Mouse (Mus musculus) embryonic facial prominence, embryonic 11.5 days (tissue): ENCODE measurements at regions not wholly inside any gene's neighbourhood (a gene's known extent, or its start where the extent isn't known, plus 50 kb on each side); places are given as distances from the start of the nearest gene placed in this dataset.
A peak's percentile ranks its signal among the peaks of the same experiment; 100 is the strongest.

Source experiments
- ATAC-seq: fragments of 200-750 bp; cut with Nextera tagmentation; replicated peaks from 2 replicates; pipeline ENCODE4 v1.8.0; 2017; ENCODE audit warnings: low read depth; ENCODE audit not compliant: insufficient number of reproducible peaks, low FRiP score, low TSS enrichment
- DNase-seq: peaks from one replicate; pipeline ENCODE4 v3.0.0-alpha.2; 2015; ENCODE audit warnings: low spot score
- H3K27ac ChIP-seq: fragments of 300-500 bp; sonication (generic); replicated peaks from 2 replicates; pipeline ENCODE4 v1.5.1; 2014; ENCODE audit warnings: mild to moderate bottlenecking, low read depth, low read length, control low read depth
- H3K27me3 ChIP-seq: fragments of 300-500 bp; sonication (generic); 2 replicates; pipeline ENCODE4 v1.6.1; 2014; ENCODE audit warnings: mild to moderate bottlenecking, low read length, moderate library complexity, mixed read lengths; ENCODE audit not compliant: control insufficient read depth, insufficient read depth
- H3K36me3 ChIP-seq: fragments of 300-500 bp; sonication (generic); replicated peaks from 2 replicates; pipeline ENCODE4 v1.6.1; 2014; ENCODE audit warnings: low read depth, mild to moderate bottlenecking, low read length, moderate library complexity, mixed read lengths; ENCODE audit not compliant: control insufficient read depth, insufficient read depth
- H3K4me1 ChIP-seq: fragments of 300-500 bp; sonication (generic); 2 replicates; pipeline ENCODE4 v1.6.1; 2014; ENCODE audit warnings: low read length, mixed read lengths; ENCODE audit not compliant: control insufficient read depth, insufficient read depth
- H3K4me2 ChIP-seq: fragments of 300-500 bp; sonication (generic); 2 replicates; pipeline ENCODE4 v1.6.1; 2014; ENCODE audit warnings: low read depth, mild to moderate bottlenecking, control low read depth, low read length, moderate library complexity
- H3K4me3 ChIP-seq: fragments of 300-500 bp; sonication (generic); 2 replicates; pipeline ENCODE4 v1.5.1; 2014; ENCODE audit warnings: low read depth, low read length, control low read depth
- H3K9ac ChIP-seq: fragments of 300-500 bp; sonication (generic); replicated peaks from 2 replicates; pipeline ENCODE4 v1.6.1; 2014; ENCODE audit warnings: mild to moderate bottlenecking, control low read depth, low read length
- H3K9me3 ChIP-seq: fragments of 300-500 bp; sonication (generic); replicated peaks from 2 replicates; pipeline ENCODE4 v1.6.1; 2016; ENCODE audit warnings: mild to moderate bottlenecking, low read length, inconsistent platforms, mixed read lengths; ENCODE audit not compliant: control insufficient read depth
- WGBS: fragments of 180-500 bp; shearing (Covaris S2); extraction: QIAGEN DNeasy Blood & Tissue Kit; methylation state at CpG from one replicate; pipeline ENCODE4 v1.1.7; 2014; 5-methylcytosine and 5-hydroxymethylcytosine counted together

- WGBS = 77% methylated on average over 1 of the region's 1 CpGs
- no peak overlapping the region for H3K4me2 ChIP-seq
- ATAC-seq = no peak
- H3K4me1 ChIP-seq = no peaks in the 10 kb centered on the region
- H3K27me3 ChIP-seq = no peaks in the 10 kb centered on the region
- no peak for DNase-seq
- no peak overlapping the region for H3K27ac ChIP-seq
- H3K4me3 ChIP-seq = no peak overlapping the region
- no peaks in the 10 kb centered on the region for H3K9me3 ChIP-seq
- no peaks in the 10 kb centered on the region for H3K36me3 ChIP-seq
- H3K9ac ChIP-seq = no peak overlapping the region
These were observed 115.4 kb upstream of the Prmt6 start for GRCm38 (mm10) chr3:110366151-110366550.

- H3K4me3 ChIP-seq = no peak overlapping the region
- no peak overlapping the region for H3K27ac ChIP-seq
- 86% methylated on average over 2 of the region's 2 CpGs for WGBS
- no peaks in the 10 kb centered on the region for H3K9me3 ChIP-seq
- ATAC-seq (no peak), DNase-seq (peak; percentile 16)
- no peak overlapping the region for H3K4me2 ChIP-seq
- no peaks in the 10 kb centered on the region for H3K36me3 ChIP-seq
- no peaks in the 10 kb centered on the region for H3K27me3 ChIP-seq
- H3K4me1 ChIP-seq = no peaks in the 10 kb centered on the region
- no peak overlapping the region for H3K9ac ChIP-seq
These were observed 111.1 kb upstream of the Prmt6 start for GRCm38 (mm10) chr3:110361900-110362299.

- no peaks in the 10 kb centered on the region for H3K9me3 ChIP-seq
- no peak for ATAC-seq
- no peak for DNase-seq
- no peak overlapping the region for H3K27ac ChIP-seq
- no peak overlapping the region for H3K4me2 ChIP-seq
- H3K4me3 ChIP-seq = no peak overlapping the region
- H3K27me3 ChIP-seq = no peaks in the 10 kb centered on the region
- H3K4me1 ChIP-seq = no peaks in the 10 kb centered on the region
- H3K9ac ChIP-seq = no peak overlapping the region
- WGBS = 84% methylated on average over 8 of the region's 8 CpGs
- H3K36me3 ChIP-seq = no peaks in the 10 kb centered on the region
These were observed 106.2 kb upstream of the Prmt6 start for GRCm38 (mm10) chr3:110356822-110357594.

- H3K9ac ChIP-seq = no peak overlapping the region
- H3K4me1 ChIP-seq = no peaks in the 10 kb centered on the region
- H3K27ac ChIP-seq = no peak overlapping the region
- H3K9me3 ChIP-seq = no peaks in the 10 kb centered on the region
- DNase-seq (no peak), ATAC-seq (no peak)
- no peak overlapping the region for H3K4me2 ChIP-seq
- no peaks in the 10 kb centered on the region for H3K36me3 ChIP-seq
- H3K27me3 ChIP-seq = no peaks in the 10 kb centered on the region
- no peak overlapping the region for H3K4me3 ChIP-seq
- WGBS = 81% methylated on average over 1 of the region's 1 CpGs
These were observed 102.9 kb upstream of the Prmt6 start for GRCm38 (mm10) chr3:110353654-110354053.

GRCm38 (mm10) chr3:110350075-110350474 is 99.3 kb upstream of the Prmt6 start:
- Histone ChIP-seq H3K9me3 (no peaks in the 10 kb centered on the region), H3K4me1 (no peaks in the 10 kb centered on the region), H3K4me3 (no peak overlapping the region), H3K27me3 (no peaks in the 10 kb centered on the region), H3K4me2 (no peak overlapping the region), H3K36me3 (no peaks in the 10 kb centered on the region), H3K27ac (no peak overlapping the region), H3K9ac (no peak overlapping the region)
- DNase-seq = no peak
- WGBS = 79% methylated on average over 5 of the region's 5 CpGs
- ATAC-seq = no peak

GRCm38 (mm10) chr3:110349446-110349845 is 98.6 kb upstream of the Prmt6 start:
- Histone ChIP-seq H3K4me1 (no peaks in the 10 kb centered on the region), H3K4me3 (no peak overlapping the region), H3K27ac (no peak overlapping the region), H3K36me3 (no peaks in the 10 kb centered on the region), H3K9me3 (no peaks in the 10 kb centered on the region), H3K9ac (no peak overlapping the region), H3K4me2 (no peak overlapping the region), H3K27me3 (no peaks in the 10 kb centered on the region)
- no peak for DNase-seq
- 85% methylated on average over 4 of the region's 4 CpGs for WGBS
- no peak for ATAC-seq

GRCm38 (mm10) chr3:110344846-110345245 is 94.0 kb upstream of the Prmt6 start:
- Histone ChIP-seq H3K27me3 (no peaks in the 10 kb centered on the region), H3K4me1 (no peaks in the 10 kb centered on the region), H3K9ac (no peak overlapping the region), H3K4me2 (no peak overlapping the region), H3K27ac (no peak overlapping the region), H3K36me3 (no peaks in the 10 kb centered on the region), H3K9me3 (no peaks in the 10 kb centered on the region), H3K4me3 (no peak overlapping the region)
- WGBS = 49% methylated on average over 4 of the region's 4 CpGs
- ATAC-seq = no peak
- DNase-seq = peak; percentile 44

- Histone ChIP-seq H3K27ac (no peak overlapping the region), H3K9ac (no peak overlapping the region), H3K36me3 (no peaks in the 10 kb centered on the region), H3K4me1 (no peaks in the 10 kb centered on the region), H3K4me2 (no peak overlapping the region), H3K4me3 (no peak overlapping the region), H3K9me3 (no peaks in the 10 kb centered on the region), H3K27me3 (no peaks in the 10 kb centered on the region)
- WGBS = 88% methylated on average over 2 of the region's 2 CpGs
- no peak for DNase-seq
- no peak for ATAC-seq
These were observed 89.3 kb upstream of the Prmt6 start for GRCm38 (mm10) chr3:110340067-110340466.
